Mouse (Mus musculus) ovary, postnatal 36 days (tissue): ENCODE data around the gene Praf2.
A peak's percentile ranks its signal among the peaks of the same experiment; 100 is the strongest.
"Not testable (repeated sequence)": the region's sequence is repeated elsewhere in the genome, so short reads cannot be mapped to it uniquely, and the experiment has no call there.

Source experiments
- DNase-seq: peaks from one replicate; pipeline ENCODE4 v3.0.0; 2022; ENCODE audit warnings: low spot score, mixed read lengths

Praf2 gene

GRCm38 (mm10) chrX:7739336-7740081, 11.3 kb downstream of the Praf2 start:
- peak; percentile 16 for DNase-seq

GRCm38 (mm10) chrX:7740082-7740819, 12.0 kb downstream of the Praf2 start:
- no peak for DNase-seq

- no peak for DNase-seq
Observed at GRCm38 (mm10) chrX:7741103-7741502, 12.9 kb downstream of the Praf2 start.

- no peak for DNase-seq
Observed at GRCm38 (mm10) chrX:7743470-7743869, 15.2 kb downstream of the Praf2 start.

GRCm38 (mm10) chrX:7744940-7745339, 16.7 kb downstream of the Praf2 start:
- no peak for DNase-seq

GRCm38 (mm10) chrX:7745429-7745828, 17.2 kb downstream of the Praf2 start:
- DNase-seq, result no peak

GRCm38 (mm10) chrX:7750432-7751116, 22.3 kb downstream of the Praf2 start, which contains the start of gene Ccdc120:
Gene Ccdc120, minus strand, starts transcription at chrX:7750905.
- DNase-seq, result peak; percentile 73

GRCm38 (mm10) chrX:7753627-7754026, 25.4 kb downstream of the Praf2 start:
- not testable (repeated sequence) for DNase-seq

GRCm38 (mm10) chrX:7762137-7762920, 34.1 kb downstream of the Praf2 start, which contains the start of gene Tfe3:
Gene Tfe3, plus strand, starts transcription at chrX:7762560.
- DNase-seq, result peak; percentile 88

GRCm38 (mm10) chrX:7762921-7763197, 34.6 kb downstream of the Praf2 start:
- no peak for DNase-seq

- peak; percentile 40 for DNase-seq
Observed at GRCm38 (mm10) chrX:7763631-7764393, 35.6 kb downstream of the Praf2 start.

- DNase-seq, result no peak
Observed at GRCm38 (mm10) chrX:7764657-7765280, 36.5 kb downstream of the Praf2 start.

- no peak for DNase-seq
Observed at GRCm38 (mm10) chrX:7765281-7765670, 37.0 kb downstream of the Praf2 start.

GRCm38 (mm10) chrX:7765764-7766163, 37.5 kb downstream of the Praf2 start:
- peak; percentile 49 for DNase-seq

- DNase-seq, result no peak
Observed at GRCm38 (mm10) chrX:7769302-7770017, 41.2 kb downstream of the Praf2 start.

GRCm38 (mm10) chrX:7772766-7773165, 44.5 kb downstream of the Praf2 start:
- no peak for DNase-seq

- no peak for DNase-seq
Observed at GRCm38 (mm10) chrX:7775501-7776205, 47.4 kb downstream of the Praf2 start.

- DNase-seq, result peak; percentile 40
Observed at GRCm38 (mm10) chrX:7776329-7777082, 48.3 kb downstream of the Praf2 start.
